Mouse (Mus musculus) heart, postnatal 0 days (tissue): Measurements from ENCODE around the gene Spi1.

Experiments used
- CTCF ChIP-seq: IDR thresholded peaks from 2 replicates; pipeline ENCODE4 v1.5.1; 2016; ENCODE audit warnings: antibody characterized with exemption, control low read depth, low read depth
- EP300 ChIP-seq: IDR thresholded peaks from 2 replicates; pipeline ENCODE4 v1.6.1; 2016; ENCODE audit warnings: antibody characterized with exemption, low read depth

DNA sequence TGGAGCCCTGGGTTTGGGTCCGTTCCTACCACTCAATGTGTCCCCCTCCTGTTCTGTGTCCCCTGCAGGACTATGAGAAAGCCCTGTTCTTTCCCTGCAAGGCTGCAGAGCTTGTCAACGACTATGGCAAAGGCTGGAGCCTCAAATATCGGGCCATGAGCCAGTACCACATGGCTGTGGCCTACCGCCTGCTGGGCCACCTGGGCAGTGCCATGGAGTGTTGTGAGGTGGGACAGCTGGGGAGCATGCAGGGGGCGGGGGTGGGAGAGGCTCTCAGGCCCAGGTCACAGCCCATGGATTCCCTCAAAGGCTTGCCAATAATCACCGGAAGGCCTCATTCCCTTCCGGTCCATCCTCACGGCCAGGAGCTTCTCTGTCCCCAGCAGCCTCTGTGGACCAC lies 40.4 kb upstream of the Spi1 start:
- TF ChIP-seq CTCF, result no peak
- TF ChIP-seq EP300, result no peak
